Mouse (Mus musculus): ENCODE results near the gene Crtam.

The Crtam gene

DNA sequence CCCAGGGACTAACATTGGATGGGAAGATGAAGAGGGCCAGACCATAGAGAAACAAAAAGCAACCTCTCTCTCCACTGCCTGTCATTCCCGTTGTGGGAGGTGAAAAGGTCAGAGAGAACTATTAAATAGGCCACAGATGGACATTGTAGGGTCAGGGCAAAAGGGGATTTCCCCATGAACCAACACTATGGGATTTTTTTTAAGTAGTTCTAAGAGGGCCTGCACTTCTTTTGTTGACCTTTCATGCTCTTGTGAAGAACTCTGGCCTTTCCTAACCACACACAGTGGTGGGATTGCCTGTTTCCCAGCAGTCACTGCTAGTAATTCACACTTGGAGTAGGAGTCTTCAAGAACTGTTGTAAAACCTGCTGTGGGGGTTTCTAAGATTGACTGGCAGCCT lies 3.4 kb upstream of the Crtam start:
- DNase-seq (ENCODE audit: low spot score in 2 of 2), result no peak

DNA sequence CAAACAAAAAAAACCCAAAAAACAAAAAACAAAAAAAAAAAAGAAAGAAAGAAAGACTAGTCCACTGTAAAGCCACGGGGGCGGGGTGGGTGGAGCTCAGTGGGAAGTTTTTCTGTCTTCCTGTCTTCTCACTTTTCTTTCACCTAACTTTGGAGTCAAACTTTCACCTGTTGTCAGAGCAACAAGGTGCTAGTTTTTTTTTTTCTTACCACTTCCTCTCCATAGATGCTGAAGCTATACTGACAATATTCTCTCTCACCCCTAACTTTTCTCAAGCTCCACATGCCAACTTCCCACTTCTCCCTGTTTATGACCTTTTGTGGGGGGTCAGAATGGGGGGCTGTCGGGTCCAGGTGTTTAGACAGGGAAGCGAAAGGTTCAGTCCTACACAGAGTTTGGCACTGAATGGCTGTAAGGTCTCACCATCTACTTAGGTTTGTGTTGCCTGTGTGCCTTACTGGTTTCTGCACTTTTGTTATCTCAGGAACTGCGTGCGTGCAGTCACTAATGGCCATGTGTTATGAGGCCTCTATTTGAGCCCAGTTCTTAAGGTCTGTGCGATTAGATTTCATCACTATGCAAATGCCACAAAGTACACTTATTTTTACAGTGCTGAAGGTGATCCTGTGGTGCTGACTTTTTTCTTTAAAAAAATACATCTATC lies 7.2 kb downstream of the Crtam start:
- DNase-seq (ENCODE audit: low spot score in 2 of 2), result no peak

DNA sequence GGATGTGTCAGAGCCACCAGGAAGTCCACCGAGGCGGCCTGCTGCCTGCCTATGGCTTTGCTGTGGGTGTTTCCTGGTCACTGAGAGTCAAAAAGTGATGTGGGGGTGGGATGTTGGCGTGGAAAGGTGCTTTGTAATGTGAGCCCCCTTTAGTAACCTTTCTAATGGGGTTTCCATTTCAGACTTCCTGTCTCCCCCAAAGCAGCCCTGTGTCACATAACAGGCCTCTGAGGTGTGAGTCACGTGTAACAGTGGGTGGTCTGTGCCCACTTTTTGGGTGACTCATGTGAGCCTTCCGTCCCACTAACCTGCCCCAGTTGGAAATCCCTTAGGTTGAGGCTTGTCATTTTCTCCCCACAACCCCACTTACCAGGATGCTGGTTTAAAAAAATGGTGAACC lies 10.4 kb downstream of the Crtam start:
- no peak for DNase-seq (ENCODE audit: low spot score in 2 of 2)

DNA sequence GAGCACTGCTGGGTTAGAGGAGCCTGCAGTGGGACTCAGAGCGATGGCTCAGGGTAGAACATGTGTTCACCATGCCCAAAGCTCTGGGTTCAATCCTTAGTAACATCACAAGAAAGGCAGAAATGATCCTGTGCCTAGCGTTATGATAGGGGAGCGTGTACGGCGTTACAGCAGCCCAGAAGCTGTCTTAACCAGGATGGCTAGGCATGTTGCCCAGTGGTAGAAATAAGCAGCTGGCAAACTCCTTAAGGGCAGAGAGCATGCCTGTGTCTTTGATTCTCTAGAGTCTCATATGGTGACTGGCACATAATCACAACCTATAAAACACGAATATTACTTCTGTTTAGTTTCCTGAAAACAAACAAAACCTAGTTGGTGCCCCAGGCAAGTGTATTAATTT lies 12.9 kb downstream of the Crtam start:
- DNase-seq (ENCODE audit: low spot score in 2 of 2), result no peak

DNA sequence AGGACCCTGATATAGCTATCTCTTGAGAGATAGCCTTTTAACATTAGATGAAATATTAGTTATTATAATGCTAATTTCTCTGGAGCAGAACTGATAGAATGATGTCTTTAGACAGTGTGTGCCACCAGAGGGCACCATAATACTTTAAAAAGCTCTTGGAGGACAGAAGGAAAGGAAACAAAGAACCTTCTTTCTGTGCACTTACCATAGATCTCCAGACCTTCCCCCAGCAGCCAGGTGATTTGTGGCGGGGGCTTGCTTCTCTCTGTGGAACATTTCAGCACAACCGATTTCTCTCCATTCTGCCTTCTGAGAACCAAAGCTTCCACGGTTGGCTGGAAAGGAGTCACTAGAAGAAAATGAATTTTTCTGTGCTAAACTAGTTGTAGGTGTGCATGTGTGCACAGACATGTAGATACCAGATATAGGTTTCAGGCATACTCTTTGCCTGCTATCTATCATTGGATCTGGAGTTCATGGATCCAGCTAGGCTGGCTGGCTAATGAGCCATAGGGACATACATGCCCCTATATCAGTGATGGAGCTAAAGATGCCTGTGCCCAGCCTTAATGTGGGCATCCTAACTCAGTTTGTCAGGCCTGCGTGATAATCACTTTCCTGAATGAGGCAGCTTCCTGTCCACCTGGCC lies 14.4 kb downstream of the Crtam start:
- peak in 1 of 2 experiments; percentile 45 for DNase-seq (ENCODE audit: low spot score in 2 of 2)

DNA sequence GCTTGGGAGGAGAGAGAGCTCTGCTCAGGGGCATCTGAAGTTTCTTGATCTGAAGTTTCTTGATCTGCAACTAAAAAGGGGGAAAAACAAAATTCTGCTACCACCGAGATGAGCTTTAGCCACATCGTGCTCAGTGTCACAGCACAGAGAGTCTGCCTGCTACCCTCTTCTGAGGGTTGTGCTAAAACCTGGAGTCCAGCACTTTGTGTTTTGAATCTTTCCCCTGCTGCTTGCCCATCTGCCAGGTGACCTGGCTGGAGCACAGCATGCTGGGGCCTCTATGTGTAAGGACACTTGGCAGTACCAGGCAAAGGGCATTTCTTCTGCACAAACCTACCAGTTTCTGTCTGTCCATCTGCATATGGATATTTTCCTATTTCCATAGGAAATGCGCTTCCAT lies 20.1 kb downstream of the Crtam start:
- no peak for DNase-seq (ENCODE audit: low spot score in 2 of 2)

DNA sequence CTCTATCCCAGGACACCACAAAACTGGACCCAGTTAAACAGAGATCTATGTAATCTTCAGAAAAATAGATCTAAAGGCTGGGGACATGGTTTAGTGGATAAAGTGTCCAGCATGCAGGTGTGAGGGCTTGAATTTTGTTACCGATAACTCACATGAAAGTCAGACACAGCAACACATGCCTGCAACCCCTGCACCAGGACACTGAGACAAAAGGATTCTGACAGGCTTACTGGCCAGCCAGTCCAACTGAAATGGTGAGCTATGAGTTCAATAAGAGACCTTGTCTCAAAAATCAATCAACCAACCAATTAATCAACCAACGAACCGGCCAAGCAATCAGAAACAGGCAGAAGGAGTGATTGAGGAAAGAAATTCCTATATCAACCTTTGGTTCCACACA lies 20.7 kb downstream of the Crtam start:
- no peak for DNase-seq (ENCODE audit: low spot score in 2 of 2)

DNA sequence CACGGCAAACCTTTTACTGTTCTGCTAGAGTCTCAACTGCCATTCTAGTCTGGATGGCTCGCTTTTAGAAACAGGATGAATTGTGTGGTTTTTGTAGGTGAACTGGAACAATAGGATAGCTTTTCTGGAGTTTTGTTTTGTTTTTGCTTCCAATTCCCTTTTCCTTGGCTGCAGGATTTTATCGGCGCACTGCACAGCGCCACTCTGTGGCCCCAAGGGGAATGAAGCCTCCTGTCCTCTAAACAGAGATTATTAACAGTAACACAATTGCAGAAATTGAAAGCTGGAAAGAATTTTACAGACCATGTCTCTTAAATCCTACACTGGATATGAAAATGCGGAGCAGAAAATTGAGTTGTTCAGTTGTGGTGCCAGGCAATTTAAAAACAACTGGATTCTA lies 21.9 kb downstream of the Crtam start:
- DNase-seq (ENCODE audit: low spot score in 2 of 2), result peak in 1 of 2 experiments; percentile 22

DNA sequence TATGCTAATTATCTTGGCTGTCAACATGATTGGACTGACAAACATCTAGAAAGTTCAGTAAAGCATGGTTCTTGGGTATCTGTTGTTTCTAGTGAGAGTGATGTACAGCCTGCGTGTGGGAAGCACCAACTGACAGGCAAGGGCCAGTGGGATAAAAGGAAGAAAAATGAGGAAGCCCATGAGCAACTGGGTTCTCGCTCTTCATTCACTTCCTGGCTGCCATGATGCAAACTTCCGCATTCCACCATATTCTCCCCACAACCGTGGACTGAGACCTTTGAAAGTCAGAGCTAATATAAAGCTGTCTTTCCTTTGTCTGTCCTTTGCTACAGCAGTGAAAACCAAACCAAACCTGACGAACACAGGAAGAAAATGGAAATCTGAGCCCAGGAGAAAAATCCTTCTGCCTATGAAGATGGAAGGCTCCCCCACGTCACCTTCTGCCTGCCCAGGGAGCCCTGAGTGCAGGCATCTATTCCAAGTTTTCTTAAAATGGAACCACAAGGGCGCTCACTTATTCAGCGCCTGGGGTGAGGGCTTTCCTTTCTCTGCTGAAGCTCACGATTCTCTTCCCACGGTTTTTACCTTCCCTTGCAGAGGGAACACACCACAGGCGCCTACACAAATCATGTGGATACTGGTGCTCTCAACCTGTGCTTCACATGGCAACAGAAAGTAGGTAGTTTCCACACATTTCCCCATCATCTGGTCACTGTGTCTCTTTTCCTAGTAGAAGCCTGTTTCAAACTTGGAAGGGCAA lies 30.2 kb downstream of the Crtam start:
- DNase-seq (ENCODE audit: low spot score in 2 of 2), result no peak

DNA sequence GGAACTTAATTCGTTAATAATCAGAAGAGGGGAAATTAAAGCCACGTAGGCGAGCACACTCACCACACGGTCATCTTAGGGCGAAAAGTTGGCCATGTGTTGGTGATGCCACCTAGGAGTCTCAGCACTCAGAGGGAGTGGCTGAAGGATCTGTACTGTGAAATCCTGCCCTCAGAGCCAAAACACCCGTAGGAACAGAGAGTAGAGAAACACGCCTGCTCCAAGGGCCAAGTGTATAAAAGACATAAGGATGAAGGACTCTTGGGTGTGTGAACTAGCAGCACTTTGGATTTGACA lies 40.1 kb downstream of the Crtam start:
- DNase-seq (ENCODE audit: low spot score in 2 of 2), result no peak

DNA sequence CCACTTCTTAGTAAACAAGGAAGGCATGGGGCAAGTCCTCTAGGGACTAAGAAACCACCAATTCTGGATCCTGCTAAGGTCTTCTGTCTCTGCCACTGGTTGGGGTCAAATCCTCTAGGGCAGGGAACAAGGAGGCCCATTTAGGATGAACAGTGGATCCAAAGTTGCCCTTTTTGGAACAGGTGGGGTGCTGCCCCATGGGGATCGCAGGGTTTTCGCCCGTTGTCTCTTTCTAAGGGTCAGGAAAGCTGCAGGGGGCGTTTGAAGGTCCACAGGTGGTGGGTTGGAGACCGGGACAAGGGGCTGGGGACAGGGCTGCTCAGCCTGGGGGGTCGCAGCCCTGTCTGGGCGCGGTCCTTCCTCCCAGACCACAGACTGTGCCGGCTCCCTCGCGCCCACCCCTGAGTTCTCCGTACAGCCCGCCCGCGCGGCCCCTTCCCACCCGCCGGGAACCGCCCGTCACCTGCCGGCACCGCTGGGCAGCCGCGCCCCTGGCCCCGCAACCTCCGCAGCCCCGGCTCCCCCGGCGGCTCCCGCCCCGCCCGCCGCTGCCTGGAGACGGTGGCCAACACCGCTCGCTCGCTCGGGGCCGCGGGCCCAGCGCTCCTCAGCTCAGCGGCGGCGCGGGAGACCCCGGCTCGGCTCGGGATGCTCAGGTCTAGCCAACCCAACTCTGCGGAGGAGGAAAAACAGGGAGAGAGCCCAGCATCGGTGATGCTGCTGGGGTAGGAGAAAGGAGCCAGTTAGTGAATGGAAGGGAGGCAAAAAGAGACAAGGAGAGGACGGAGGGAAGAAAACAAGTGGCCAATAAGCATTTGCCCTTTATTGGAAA lies 40.6 kb downstream of the Crtam start, which contains the start of gene Jhy:
TSS of gene Jhy (minus strand) at position 533 of the 832 bp plus-strand sequence.
- DNase-seq (ENCODE audit: low spot score in 2 of 2), result no peak

DNA sequence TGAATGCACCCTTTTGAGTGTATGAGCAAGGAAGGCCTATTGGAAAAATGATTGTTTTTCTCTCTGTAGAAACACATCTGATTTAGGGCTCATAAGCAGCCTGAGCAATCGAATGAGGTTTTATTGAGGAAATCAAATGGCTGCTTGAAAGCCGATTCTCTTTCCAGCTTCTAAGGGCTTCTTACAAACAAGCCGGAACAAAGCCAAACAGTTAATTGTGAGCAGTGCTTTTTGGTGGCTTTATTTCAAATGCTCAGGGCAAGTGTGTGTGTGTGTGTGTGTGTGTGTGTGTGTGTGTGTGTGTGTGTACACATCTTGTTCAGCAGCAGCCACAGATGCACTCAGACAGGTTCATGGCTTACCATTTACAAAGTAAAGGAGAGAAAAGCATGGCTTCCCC lies 43.0 kb downstream of the Crtam start:
- DNase-seq (ENCODE audit: low spot score in 2 of 2), result no peak

DNA sequence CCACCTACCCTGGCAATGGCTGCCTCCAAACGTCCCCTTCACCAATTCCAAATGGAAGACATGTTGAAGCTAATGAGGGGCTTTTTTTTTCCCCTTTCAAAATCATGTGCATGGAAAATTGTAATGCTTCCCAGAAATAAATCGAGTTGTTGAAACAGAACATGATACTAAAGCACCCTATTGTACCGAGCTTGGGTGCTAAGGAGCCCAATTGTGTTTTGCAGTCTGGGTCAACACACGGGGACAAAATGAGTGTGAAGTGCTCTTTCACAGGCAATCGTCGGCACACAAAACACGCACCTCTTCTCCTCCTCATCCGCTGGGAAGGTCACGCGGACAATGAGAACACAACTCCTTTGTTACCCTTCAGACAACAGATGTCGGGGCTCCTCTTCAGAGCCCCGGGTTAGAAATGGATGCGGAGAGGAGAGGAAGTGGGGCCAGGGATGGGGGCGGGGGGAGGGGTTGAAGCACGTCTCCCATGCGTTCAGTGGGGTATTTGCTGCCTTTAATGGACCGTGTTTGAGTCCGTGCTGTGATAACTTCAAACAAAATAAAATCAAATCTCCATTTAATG lies 55.3 kb downstream of the Crtam start:
- no peak for DNase-seq (ENCODE audit: low spot score in 2 of 2)

DNA sequence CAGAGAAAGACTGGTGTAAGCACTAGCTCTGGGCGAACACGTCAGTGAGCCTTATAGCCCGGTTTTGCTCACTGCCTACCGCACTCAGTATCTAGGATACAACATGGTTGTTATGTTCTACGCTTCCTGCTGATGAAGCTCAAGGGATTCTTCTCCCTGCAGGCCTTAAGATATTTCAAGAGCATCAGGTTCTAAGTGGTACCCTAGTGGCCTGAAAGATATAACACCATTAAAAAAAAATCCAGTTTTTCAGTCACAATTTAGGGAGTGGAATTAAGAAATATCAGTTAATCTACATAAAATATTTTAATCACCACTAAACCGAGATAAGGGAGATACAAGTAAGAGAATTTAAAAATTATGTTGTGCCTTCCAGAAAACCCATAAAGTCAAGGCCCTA lies 56.0 kb downstream of the Crtam start:
- DNase-seq (ENCODE audit: low spot score in 2 of 2), result no peak

DNA sequence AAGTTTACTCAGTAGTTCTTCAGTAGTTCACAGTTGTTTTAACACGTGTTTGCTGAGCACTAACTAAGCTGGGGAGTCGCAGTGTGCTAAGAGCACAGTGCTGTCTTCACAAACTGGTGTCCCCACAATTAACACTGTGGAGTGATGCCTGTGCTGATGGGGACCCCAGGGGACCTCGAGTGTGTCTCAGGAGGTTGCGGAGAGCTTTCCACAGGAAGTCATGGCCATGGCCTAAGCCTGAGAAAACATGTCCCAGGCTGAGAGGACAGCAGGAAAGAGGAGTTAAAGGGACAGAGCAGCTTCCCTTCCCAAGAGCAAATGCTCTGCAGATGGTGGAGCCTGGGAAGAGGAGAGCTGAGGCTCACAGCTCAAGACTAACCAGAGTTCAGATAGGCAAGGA lies 57.3 kb downstream of the Crtam start:
- no peak for DNase-seq (ENCODE audit: low spot score in 2 of 2)

DNA sequence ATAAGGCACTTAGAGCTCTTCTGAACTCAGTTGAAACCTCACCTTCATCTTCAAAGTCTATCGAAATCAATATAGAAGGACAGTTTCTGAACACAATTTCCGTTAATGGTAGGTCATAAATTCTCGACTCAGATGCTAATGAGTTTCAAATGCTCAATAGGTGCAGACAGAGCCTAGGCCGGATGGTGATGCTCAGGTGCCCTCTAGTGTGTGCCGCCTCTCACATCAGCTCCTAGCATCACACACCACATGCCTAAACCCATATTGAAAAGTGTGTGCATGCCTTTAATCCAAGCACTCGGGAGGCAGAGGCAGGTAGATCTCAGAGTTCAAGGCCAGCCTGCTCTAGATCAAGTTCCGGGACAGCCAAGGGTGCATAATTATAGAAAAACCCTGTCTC lies 67.0 kb downstream of the Crtam start:
- DNase-seq (ENCODE audit: low spot score in 2 of 2), result no peak

DNA sequence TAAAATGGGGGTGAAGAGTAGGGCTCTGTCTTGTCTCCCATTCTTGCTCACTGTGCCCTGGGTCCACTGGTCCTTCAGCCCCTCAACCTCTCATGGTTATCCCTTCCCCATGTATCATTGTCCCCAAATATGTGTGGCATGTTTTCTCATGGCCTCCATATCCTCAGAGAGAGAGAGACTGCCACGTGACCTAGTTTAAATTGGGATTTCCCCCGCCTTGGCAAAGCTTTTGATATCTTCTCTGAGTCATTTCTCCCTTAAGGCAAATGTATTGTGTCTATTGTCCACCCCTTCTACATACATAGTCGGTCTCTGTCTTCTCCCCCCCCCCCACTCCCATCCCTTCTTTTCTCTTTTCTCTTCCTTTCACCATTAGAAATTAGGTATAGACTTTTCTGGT lies 71.1 kb downstream of the Crtam start:
- DNase-seq (ENCODE audit: low spot score in 2 of 2), result no peak

DNA sequence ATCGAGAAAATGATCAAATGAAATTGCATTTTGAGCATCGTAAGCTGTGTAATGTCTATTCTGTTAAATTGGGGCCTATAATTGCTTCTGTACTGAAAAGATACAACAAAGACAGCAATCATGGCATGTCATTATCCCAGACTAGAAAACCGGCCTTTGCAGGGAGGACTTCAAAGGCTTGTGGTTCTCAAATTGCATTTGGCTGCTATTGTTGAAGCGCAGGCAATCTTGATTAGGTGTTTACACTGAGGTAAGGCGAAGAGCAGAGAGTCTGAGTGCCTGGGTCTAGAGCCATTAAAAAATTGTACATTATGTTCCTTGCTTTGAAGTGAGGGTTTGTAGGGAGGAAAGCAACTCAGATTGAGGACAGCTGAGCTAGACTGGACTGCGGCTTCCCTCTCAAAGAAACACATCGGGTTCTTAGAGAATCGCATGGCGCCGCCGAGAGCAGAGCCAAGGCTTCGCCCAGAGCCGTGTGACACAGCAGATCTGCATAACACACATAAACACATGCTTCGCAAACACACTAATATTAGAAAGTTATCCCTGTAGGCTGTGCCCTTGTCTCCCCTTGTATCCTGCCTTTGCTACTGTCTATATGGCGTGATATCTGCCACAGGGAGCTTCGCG lies 77.0 kb downstream of the Crtam start:
- DNase-seq (ENCODE audit: low spot score in 2 of 2), result no peak

Data from frontal cortex, postnatal 10 days (tissue).